ENCODE assay signal across 8 mouse cellular contexts in genomic region chr4:63368577-63368976, GRCm38 (mm10). TPM values are rescaled to one million over a fixed set of nuclear protein-coding genes. Genes with fewer than 3 reads are reported as not detected.
DNase-seq lines count a peak whose midpoint lies in the region; ATAC-seq and TF ChIP-seq lines count a peak whose summit lies in the region.

No protein-coding gene starts in this region.

- H3K27ac ChIP-seq in forebrain, embryonic 16.5 days (ENCODE audit: low read length) = no peak overlapping the region
- H3K27ac ChIP-seq in hindbrain, embryonic 10.5 days = no peak overlapping the region
- no peak overlapping the region for H3K27ac ChIP-seq in layer of hippocampus, adult 2 months
- no peak overlapping the region for H3K27ac ChIP-seq in lung, embryonic 15.5 days

- no peak overlapping the region for H3K4me3 ChIP-seq in E14TG2a.4 (replicated peaks; ENCODE audit: low read length)
- no peak overlapping the region for H3K4me3 ChIP-seq in forebrain, embryonic 16.5 days (replicated peaks; ENCODE audit: low read length)
- no peak overlapping the region for H3K4me3 ChIP-seq in hindbrain, embryonic 10.5 days
- H3K4me3 ChIP-seq in layer of hippocampus, adult 2 months = no peak overlapping the region
- no peak overlapping the region for H3K4me3 ChIP-seq in lung, embryonic 15.5 days

- no peak overlapping the region for H3K9ac ChIP-seq in forebrain, embryonic 16.5 days (replicated peaks; ENCODE audit: low read depth, low read length)
- H3K9ac ChIP-seq in lung, embryonic 15.5 days = no peak overlapping the region

- no peaks in the 10 kb centered on the region for H3K9me3 ChIP-seq in E14TG2a.4 (ENCODE audit: low read length)
- H3K9me3 ChIP-seq in forebrain, embryonic 16.5 days (ENCODE audit: control insufficient read depth, low read length) = no peaks in the 10 kb centered on the region
- H3K9me3 ChIP-seq in hindbrain, embryonic 10.5 days = no peaks in the 10 kb centered on the region
- no peaks in the 10 kb centered on the region for H3K9me3 ChIP-seq in lung, embryonic 15.5 days

- H3K4me2 ChIP-seq in forebrain, embryonic 16.5 days (ENCODE audit: low read length) = no peak overlapping the region
- no peak overlapping the region for H3K4me2 ChIP-seq in lung, embryonic 15.5 days

- peak; percentile 96 for TF ChIP-seq CTCF in E14TG2a.4 (conservative IDR thresholded peaks at IDR 0.05; ENCODE audit: low read length)
- TF ChIP-seq CTCF in layer of hippocampus, adult 2 months (conservative IDR thresholded peaks at IDR 0.05) = peak; percentile 100

- peaks cover 46% of the 10 kb centered on the region for H3K36me3 ChIP-seq in E14TG2a.4 (ENCODE audit: insufficient read depth, low read length)
- H3K36me3 ChIP-seq in forebrain, embryonic 16.5 days (ENCODE audit: control insufficient read depth, insufficient read depth) = peaks cover 10% of the 10 kb centered on the region
- peaks cover 59% of the 10 kb centered on the region for H3K36me3 ChIP-seq in hindbrain, embryonic 10.5 days
- peaks cover 43% of the 10 kb centered on the region for H3K36me3 ChIP-seq in lung, embryonic 15.5 days

- peaks cover 9% of the 10 kb centered on the region; the same call in 1 of the 2 replicates for H3K4me1 ChIP-seq in E14TG2a.4 (replicated peaks; ENCODE audit: low read depth, low read length)
- H3K4me1 ChIP-seq in forebrain, embryonic 16.5 days (replicated peaks; ENCODE audit: control insufficient read depth, insufficient read depth, low read length) = no peaks in the 10 kb centered on the region
- peaks cover 15% of the 10 kb centered on the region for H3K4me1 ChIP-seq in hindbrain, embryonic 10.5 days (replicated peaks)
- H3K4me1 ChIP-seq in lung, embryonic 15.5 days = no peaks in the 10 kb centered on the region

- peak; percentile 62 for ATAC-seq in cerebellum, adult (ENCODE audit: insufficient number of reproducible peaks, low FRiP score, low TSS enrichment)
- ATAC-seq in forebrain, embryonic 16.5 days = peak; percentile 70
- peak; percentile 35; the same call in 1 of the 2 replicates for ATAC-seq in lung, embryonic 15.5 days (ENCODE audit: borderline replicate concordance, extremely low read depth, low FRiP score, low TSS enrichment)

- no peaks in the 10 kb centered on the region for H3K27me3 ChIP-seq in E14TG2a.4 (ENCODE audit: insufficient read depth, low read length)
- H3K27me3 ChIP-seq in forebrain, embryonic 16.5 days (replicated peaks; ENCODE audit: control insufficient read depth, insufficient read depth, low read length) = no peaks in the 10 kb centered on the region
- H3K27me3 ChIP-seq in hindbrain, embryonic 10.5 days (ENCODE audit: insufficient read depth, poor library complexity, severe bottlenecking) = no peaks in the 10 kb centered on the region
- no peaks in the 10 kb centered on the region for H3K27me3 ChIP-seq in lung, embryonic 15.5 days

- WGBS in forebrain, embryonic 16.5 days = 14% methylated on average over 4 of the region's 4 CpGs
- WGBS in hindbrain, embryonic 10.5 days = 12% methylated on average over 4 of the region's 4 CpGs
- WGBS in lung, embryonic 15.5 days = 19% methylated on average over 4 of the region's 4 CpGs

- DNase-seq in hindbrain, embryonic 10.5 days (ENCODE audit: low spot score) = peak; percentile 83
- peak; percentile 68 to 94 for DNase-seq in layer of hippocampus, adult 2 months (ENCODE audit: low spot score in 2 of 2)
- DNase-seq in ovary, adult 18-20 months (ENCODE audit: low spot score) = peak; percentile 43
- peak; percentile 67 to 69 for DNase-seq in thymus, adult 18-20 months

RNA-seq across cellular contexts. Expression of gene Orm2, which starts 6.3 kb away (rescaled TPM):
- not detected in 2 replicates for polyA plus RNA-seq in forebrain, embryonic 16.5 days (2015; fragmentation: Nextera tagmentation; extraction: Ambion mirVana)
- polyA plus RNA-seq in hindbrain, embryonic 10.5 days (2016; fragmentation: Nextera tagmentation; extraction: Ambion mirVana) = not detected in 2 replicates
- total RNA-seq in layer of hippocampus, adult 2 months (2021) = not detected
- polyA plus RNA-seq in lung, embryonic 15.5 days (2015; fragmentation: Nextera tagmentation; extraction: Ambion mirVana) = not detected in 2 replicates

RNA-seq across cellular contexts. Expression of gene Orm3, which starts 12.6 kb away (rescaled TPM):
- not detected in 2 replicates for polyA plus RNA-seq in forebrain, embryonic 16.5 days (2015; fragmentation: Nextera tagmentation; extraction: Ambion mirVana)
- not detected in 2 replicates for polyA plus RNA-seq in hindbrain, embryonic 10.5 days (2016; fragmentation: Nextera tagmentation; extraction: Ambion mirVana)
- total RNA-seq in layer of hippocampus, adult 2 months (2021) = not detected
- not detected in 2 replicates for polyA plus RNA-seq in lung, embryonic 15.5 days (2015; fragmentation: Nextera tagmentation; extraction: Ambion mirVana)

RNA-seq across cellular contexts. Expression of gene Orm1, which starts 24.2 kb away (rescaled TPM):
- not detected in 2 replicates for polyA plus RNA-seq in forebrain, embryonic 16.5 days (2015; fragmentation: Nextera tagmentation; extraction: Ambion mirVana)
- polyA plus RNA-seq in hindbrain, embryonic 10.5 days (2016; fragmentation: Nextera tagmentation; extraction: Ambion mirVana) = not detected in 2 replicates
- not detected for total RNA-seq in layer of hippocampus, adult 2 months (2021)
- polyA plus RNA-seq in lung, embryonic 15.5 days (2015; fragmentation: Nextera tagmentation; extraction: Ambion mirVana) = not detected in 2 replicates

RNA-seq across cellular contexts. Expression of gene Akna, which starts 34.6 kb away (rescaled TPM):
- 10.6 and 11.2 TPM in 2 replicates for polyA plus RNA-seq in forebrain, embryonic 16.5 days (2015; fragmentation: Nextera tagmentation; extraction: Ambion mirVana)
- 10.8 and 13.0 TPM in 2 replicates for polyA plus RNA-seq in hindbrain, embryonic 10.5 days (2016; fragmentation: Nextera tagmentation; extraction: Ambion mirVana)
- 1 to 10 TPM; 3.5 to 3.8 TPM for total RNA-seq in layer of hippocampus, adult 2 months (2021)
- polyA plus RNA-seq in lung, embryonic 15.5 days (2015; fragmentation: Nextera tagmentation; extraction: Ambion mirVana) = 9.0 and 10.4 TPM in 2 replicates
